Mouse (Mus musculus) liver, embryonic 16.5 days (tissue): ENCODE results near the gene Ntn1. TPM values are rescaled to one million over a fixed set of nuclear protein-coding genes. Genes with fewer than 3 reads are reported as not detected.

Experiments used
- ATAC-seq: fragments of 200-750 bp; cut with Nextera tagmentation; 2 replicates; pipeline ENCODE4 v1.8.0; 2017; ENCODE audit warnings: low read depth, mild to moderate bottlenecking, moderate number of reproducible peaks, moderate library complexity
- H3K27ac ChIP-seq: fragments of 300-500 bp; sonication (generic); 2 replicates; pipeline ENCODE4 v1.5.1; 2014; ENCODE audit warnings: mild to moderate bottlenecking, low read length
- H3K27me3 ChIP-seq: fragments of 300-500 bp; sonication (generic); 2 replicates; pipeline ENCODE4 v1.6.1; 2014; ENCODE audit warnings: low read depth, low read length, mixed read lengths; ENCODE audit not compliant: control insufficient read depth, insufficient read depth
- H3K36me3 ChIP-seq: fragments of 300-500 bp; sonication (generic); 2 replicates; pipeline ENCODE4 v1.6.1; 2014; ENCODE audit warnings: mild to moderate bottlenecking; ENCODE audit not compliant: control insufficient read depth, insufficient read depth
- H3K4me1 ChIP-seq: fragments of 300-500 bp; sonication (generic); 2 replicates; pipeline ENCODE4 v1.6.1; 2014; ENCODE audit warnings: low read depth, low read length, mixed read lengths; ENCODE audit not compliant: control insufficient read depth
- H3K4me2 ChIP-seq: fragments of 300-500 bp; sonication (generic); 2 replicates; pipeline ENCODE4 v1.6.1; 2014; ENCODE audit warnings: low read depth, low read length, mixed read lengths
- H3K4me3 ChIP-seq: fragments of 300-500 bp; sonication (generic); 2 replicates; pipeline ENCODE4 v1.5.1; 2014; ENCODE audit warnings: low read depth, mild to moderate bottlenecking, low read length
- H3K9ac ChIP-seq: fragments of 300-500 bp; sonication (generic); 2 replicates; pipeline ENCODE4 v1.6.1; 2014; ENCODE audit warnings: low read depth, low read length
- H3K9me3 ChIP-seq: fragments of 300-500 bp; sonication (generic); replicated peaks from 2 replicates; pipeline ENCODE4 v1.6.1; 2016; ENCODE audit warnings: low read length; ENCODE audit not compliant: control insufficient read depth
- WGBS: fragments of 180-500 bp; shearing (Covaris S2); extraction: QIAGEN DNeasy Blood & Tissue Kit; methylation state at CpG from one replicate; pipeline ENCODE4 v1.1.7; 2014; ENCODE audit not compliant: insufficient replicate concordance; 5-methylcytosine and 5-hydroxymethylcytosine counted together
- polyA plus RNA-seq: library from polyadenylated mRNA; unstranded; fragments of >200 nt; fragmentation: Nextera tagmentation; extraction: Ambion mirVana; gene quantifications from 2 replicates; pipeline ENCODE4 v1.2.1, GENCODE M21; 2015

Ntn1 gene
- polyA plus RNA-seq, 1 experiment from 2014 or later: 0.28 TPM

GRCm38 (mm10) chr11:68204407-68204806 lies 196.2 kb downstream of the Ntn1 start:
- no peak overlapping the region for H3K9ac ChIP-seq
- no peak overlapping the region for H3K4me2 ChIP-seq

GRCm38 (mm10) chr11:68203658-68204315 lies 196.8 kb downstream of the Ntn1 start:
- H3K4me2 ChIP-seq: no peak overlapping the region
- no peak overlapping the region for H3K9ac ChIP-seq
- no peaks in the 10 kb centered on the region for H3K4me1 ChIP-seq
- 53% methylated on average over 10 of the region's 10 CpGs for WGBS
- ATAC-seq: no peak
- H3K27ac ChIP-seq: no peak overlapping the region
- H3K27me3 ChIP-seq: no peaks in the 10 kb centered on the region
- H3K9me3 ChIP-seq: no peaks in the 10 kb centered on the region
- no peaks in the 10 kb centered on the region for H3K36me3 ChIP-seq
- H3K4me3 ChIP-seq: no peak overlapping the region

More at GRCm38 (mm10) chr11:68204407-68204806, 196.2 kb downstream of the Ntn1 start:
- H3K4me3 ChIP-seq: no peak overlapping the region
- no peaks in the 10 kb centered on the region for H3K4me1 ChIP-seq
- H3K36me3 ChIP-seq: no peaks in the 10 kb centered on the region
- ATAC-seq: no peak
- H3K9me3 ChIP-seq: no peaks in the 10 kb centered on the region
- H3K27me3 ChIP-seq: no peaks in the 10 kb centered on the region
- no peak overlapping the region for H3K27ac ChIP-seq
- WGBS: 62% methylated on average over 5 of the region's 5 CpGs

- no peaks in the 10 kb centered on the region for H3K4me1 ChIP-seq
- no peaks in the 10 kb centered on the region for H3K9me3 ChIP-seq
- H3K27me3 ChIP-seq: no peaks in the 10 kb centered on the region
- WGBS: 56% methylated on average over 10 of the region's 10 CpGs
- H3K4me3 ChIP-seq: no peak overlapping the region
- no peak overlapping the region for H3K4me2 ChIP-seq
- no peak overlapping the region for H3K27ac ChIP-seq
- H3K36me3 ChIP-seq: no peaks in the 10 kb centered on the region
- no peak overlapping the region for H3K9ac ChIP-seq
- ATAC-seq: no peak
Measured at GRCm38 (mm10) chr11:68202561-68202960, 198.1 kb downstream of the Ntn1 start.

GRCm38 (mm10) chr11:68201811-68202459 lies 198.7 kb downstream of the Ntn1 start:
- H3K27ac ChIP-seq: no peak overlapping the region
- H3K9me3 ChIP-seq: no peaks in the 10 kb centered on the region
- no peaks in the 10 kb centered on the region for H3K4me1 ChIP-seq
- no peak overlapping the region for H3K9ac ChIP-seq
- 69% methylated on average over 10 of the region's 10 CpGs for WGBS
- H3K27me3 ChIP-seq: no peaks in the 10 kb centered on the region
- no peaks in the 10 kb centered on the region for H3K36me3 ChIP-seq
- no peak for ATAC-seq
- no peak overlapping the region for H3K4me2 ChIP-seq
- H3K4me3 ChIP-seq: no peak overlapping the region

GRCm38 (mm10) chr11:68201063-68201462 lies 199.6 kb downstream of the Ntn1 start:
- H3K9me3 ChIP-seq: no peaks in the 10 kb centered on the region
- 30% methylated on average over 1 of the region's 1 CpGs for WGBS
- no peak overlapping the region for H3K27ac ChIP-seq
- H3K9ac ChIP-seq: no peak overlapping the region
- no peaks in the 10 kb centered on the region for H3K27me3 ChIP-seq
- H3K36me3 ChIP-seq: no peaks in the 10 kb centered on the region
- H3K4me3 ChIP-seq: no peak overlapping the region
- no peaks in the 10 kb centered on the region for H3K4me1 ChIP-seq
- H3K4me2 ChIP-seq: no peak overlapping the region
- no peak for ATAC-seq

- Histone ChIP-seq H3K4me2 (no peak overlapping the region), H3K27me3 (no peaks in the 10 kb centered on the region), H3K36me3 (no peaks in the 10 kb centered on the region), H3K27ac (peak overlapping the region; percentile 6; the same call in 1 of the 2 replicates), H3K4me1 (no peaks in the 10 kb centered on the region), H3K9ac (no peak overlapping the region), H3K9me3 (no peaks in the 10 kb centered on the region), H3K4me3 (no peak overlapping the region)
- 68% methylated on average over 4 of the region's 4 CpGs for WGBS
- no peak for ATAC-seq
Measured at GRCm38 (mm10) chr11:68200500-68200899, 200.1 kb downstream of the Ntn1 start.

- ATAC-seq: no peak
- Histone ChIP-seq H3K4me1 (no peaks in the 10 kb centered on the region), H3K9ac (no peak overlapping the region), H3K27ac (peak overlapping the region; percentile 6; the same call in 1 of the 2 replicates), H3K36me3 (no peaks in the 10 kb centered on the region), H3K4me3 (no peak overlapping the region), H3K9me3 (no peaks in the 10 kb centered on the region), H3K4me2 (no peak overlapping the region), H3K27me3 (no peaks in the 10 kb centered on the region)
- WGBS: 35% methylated on average over 10 of the region's 10 CpGs
Measured at GRCm38 (mm10) chr11:68199801-68200423, 200.7 kb downstream of the Ntn1 start.

- H3K27me3 ChIP-seq: no peaks in the 10 kb centered on the region
- no peak overlapping the region for H3K27ac ChIP-seq
- no peak overlapping the region for H3K4me2 ChIP-seq
- no peaks in the 10 kb centered on the region for H3K36me3 ChIP-seq
- no peak for ATAC-seq
- no peak overlapping the region for H3K4me3 ChIP-seq
- no peaks in the 10 kb centered on the region for H3K9me3 ChIP-seq
- no peak overlapping the region for H3K9ac ChIP-seq
- WGBS: 52% methylated on average over 8 of the region's 8 CpGs
- no peaks in the 10 kb centered on the region for H3K4me1 ChIP-seq
Measured at GRCm38 (mm10) chr11:68199103-68199502, 201.5 kb downstream of the Ntn1 start.

GRCm38 (mm10) chr11:68198696-68199095 lies 201.9 kb downstream of the Ntn1 start:
- H3K4me2 ChIP-seq: no peak overlapping the region
- H3K9me3 ChIP-seq: no peaks in the 10 kb centered on the region
- no peaks in the 10 kb centered on the region for H3K4me1 ChIP-seq
- no peak overlapping the region for H3K4me3 ChIP-seq
- H3K9ac ChIP-seq: no peak overlapping the region
- 64% methylated on average over 10 of the region's 10 CpGs for WGBS
- no peak overlapping the region for H3K27ac ChIP-seq
- no peak for ATAC-seq
- no peaks in the 10 kb centered on the region for H3K36me3 ChIP-seq
- H3K27me3 ChIP-seq: no peaks in the 10 kb centered on the region
